Mouse (Mus musculus): ENCODE measurements at regions not wholly inside any gene's neighbourhood (a gene's known extent, or its start where the extent isn't known, plus 50 kb on each side); places are given as distances from the start of the nearest gene placed in this dataset.

- Histone ChIP-seq H3K9ac (no peak overlapping the region), H3K9me3 (ENCODE audit: low read depth, low read length) (no peaks in the 10 kb centered on the region; the same call in 1 of the 2 replicates), H3K27me3 (ENCODE audit: insufficient read depth, low read length) (no peaks in the 10 kb centered on the region), H3K27ac (ENCODE audit: low read depth) (no peak overlapping the region), H3K4me3 (ENCODE audit: low read depth, low read length) (no peak overlapping the region), H3K4me1 (ENCODE audit: insufficient read depth) (no peaks in the 10 kb centered on the region), H3K36me3 (ENCODE audit: insufficient read depth) (no peaks in the 10 kb centered on the region), H3K4me2 (no peak overlapping the region)
- DNase-seq, result no peak
- 53% methylated on average over 2 of the region's 2 CpGs for WGBS
- ATAC-seq (ENCODE audit: insufficient read depth), result no peak
- TF ChIP-seq CTCF (IDR thresholded peaks at IDR 0.05; ENCODE audit: low read depth), result peak; percentile 22; the same call in 1 of the 2 replicates
Observed at GRCm38 (mm10) chr13:63751196-63751595, 63.8 kb upstream of the Ercc6l2 start.

GRCm38 (mm10) chr13:63757061-63757460 is 58.0 kb upstream of the Ercc6l2 start:
- H3K4me3 ChIP-seq (ENCODE audit: low read depth, low read length), result no peak overlapping the region
- 44% methylated on average over 5 of the region's 5 CpGs for WGBS
- no peak overlapping the region for H3K27ac ChIP-seq (ENCODE audit: low read depth)
- no peak for DNase-seq
- H3K36me3 ChIP-seq (ENCODE audit: insufficient read depth), result no peaks in the 10 kb centered on the region
- H3K4me2 ChIP-seq, result no peak overlapping the region
- no peak for ATAC-seq (ENCODE audit: insufficient read depth)
- H3K9ac ChIP-seq, result no peak overlapping the region
- no peaks in the 10 kb centered on the region for H3K27me3 ChIP-seq (ENCODE audit: insufficient read depth, low read length)
- no peak for TF ChIP-seq CTCF (IDR thresholded peaks at IDR 0.05; ENCODE audit: low read depth)
- H3K4me1 ChIP-seq (ENCODE audit: insufficient read depth), result no peaks in the 10 kb centered on the region
- no peaks in the 10 kb centered on the region for H3K9me3 ChIP-seq (ENCODE audit: low read depth, low read length)

- Histone ChIP-seq H3K4me2 (no peak overlapping the region), H3K36me3 (ENCODE audit: insufficient read depth) (no peaks in the 10 kb centered on the region), H3K4me3 (ENCODE audit: low read depth, low read length) (no peak overlapping the region), H3K27me3 (ENCODE audit: insufficient read depth, low read length) (no peaks in the 10 kb centered on the region), H3K9ac (no peak overlapping the region), H3K9me3 (ENCODE audit: low read depth, low read length) (no peaks in the 10 kb centered on the region), H3K27ac (ENCODE audit: low read depth) (no peak overlapping the region), H3K4me1 (ENCODE audit: insufficient read depth) (no peaks in the 10 kb centered on the region)
- TF ChIP-seq CTCF (IDR thresholded peaks at IDR 0.05; ENCODE audit: low read depth), result no peak
- no peak for DNase-seq
- ATAC-seq (ENCODE audit: insufficient read depth), result no peak
Observed at GRCm38 (mm10) chr13:63761542-63761941, 53.5 kb upstream of the Ercc6l2 start.
